Mouse (Mus musculus): ENCODE data around the gene Intu. TPM values are rescaled to one million over a fixed set of nuclear protein-coding genes. Genes with fewer than 3 reads are reported as not detected.

Gene Intu
- 6.9 and 8.8 TPM in 2 replicates for polyA plus RNA-seq (2012; rRNA removed)

GRCm38 (mm10) chr3:40531286-40532141 is at the start of gene Intu:
Intu (plus strand) TSS chr3:40531286.
- peak in 1 of 2 experiments; percentile 42 for DNase-seq (ENCODE audit: extremely low spot score in 1 of 2, low spot score in 1 of 2)

DNA sequence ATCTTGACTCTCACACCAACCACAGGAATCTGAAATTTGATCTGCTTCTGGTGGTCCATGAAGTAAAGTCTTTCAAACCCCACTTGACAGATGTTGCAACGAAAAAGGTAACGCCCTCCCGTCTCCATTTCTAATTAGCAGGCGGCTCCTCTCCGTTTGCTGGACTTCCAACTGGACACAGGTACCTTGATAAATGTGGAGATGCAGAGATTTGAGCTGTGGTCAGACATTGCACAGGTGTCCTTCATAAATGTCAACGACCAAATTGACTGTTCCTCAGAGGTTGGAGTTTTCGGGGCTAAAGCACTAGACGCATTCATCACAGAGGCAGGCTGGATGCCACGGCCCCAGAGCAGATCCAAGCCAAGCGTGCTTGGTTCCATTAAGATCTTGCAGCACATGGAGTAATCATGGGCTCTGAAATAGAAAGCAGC is 47.8 kb upstream of the Intu start:
- no peak for DNase-seq (ENCODE audit: extremely low spot score in 1 of 2, low spot score in 1 of 2)

- DNase-seq (ENCODE audit: extremely low spot score in 1 of 2, low spot score in 1 of 2), result no peak
Observed at GRCm38 (mm10) chr3:40487381-40487780, 43.7 kb upstream of the Intu start.

- no peak for DNase-seq (ENCODE audit: extremely low spot score in 1 of 2, low spot score in 1 of 2)
Observed at GRCm38 (mm10) chr3:40491742-40492141, 39.3 kb upstream of the Intu start.

GRCm38 (mm10) chr3:40498898-40499297 is 32.2 kb upstream of the Intu start:
- DNase-seq (ENCODE audit: extremely low spot score in 1 of 2, low spot score in 1 of 2), result peak in 1 of 2 experiments; percentile 35

- no peak for DNase-seq (ENCODE audit: extremely low spot score in 1 of 2, low spot score in 1 of 2)
Observed at GRCm38 (mm10) chr3:40500157-40500808, 30.8 kb upstream of the Intu start.

DNA sequence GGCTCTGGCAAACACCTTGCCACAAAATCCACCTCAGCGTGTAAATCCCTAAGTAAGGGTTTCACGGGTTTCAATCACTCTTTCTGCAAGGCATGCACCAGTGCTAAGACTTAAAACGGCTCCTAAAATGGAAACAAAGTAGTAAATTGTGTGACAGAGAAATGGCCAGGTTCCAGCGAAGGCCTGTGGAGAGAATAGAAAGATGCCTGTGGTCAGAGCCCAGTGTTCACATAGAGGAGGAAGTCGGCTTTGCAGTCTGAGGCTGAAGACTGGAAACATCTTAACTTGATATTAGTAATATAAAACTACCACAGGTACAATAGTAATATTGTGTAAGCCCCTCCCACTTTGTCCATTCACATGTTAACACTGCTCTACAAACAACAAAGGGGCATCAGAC is 26.7 kb upstream of the Intu start:
- DNase-seq (ENCODE audit: extremely low spot score in 1 of 2, low spot score in 1 of 2), result no peak

- DNase-seq (ENCODE audit: extremely low spot score in 1 of 2, low spot score in 1 of 2), result no peak
Observed at GRCm38 (mm10) chr3:40505451-40506014, 25.6 kb upstream of the Intu start.

DNA sequence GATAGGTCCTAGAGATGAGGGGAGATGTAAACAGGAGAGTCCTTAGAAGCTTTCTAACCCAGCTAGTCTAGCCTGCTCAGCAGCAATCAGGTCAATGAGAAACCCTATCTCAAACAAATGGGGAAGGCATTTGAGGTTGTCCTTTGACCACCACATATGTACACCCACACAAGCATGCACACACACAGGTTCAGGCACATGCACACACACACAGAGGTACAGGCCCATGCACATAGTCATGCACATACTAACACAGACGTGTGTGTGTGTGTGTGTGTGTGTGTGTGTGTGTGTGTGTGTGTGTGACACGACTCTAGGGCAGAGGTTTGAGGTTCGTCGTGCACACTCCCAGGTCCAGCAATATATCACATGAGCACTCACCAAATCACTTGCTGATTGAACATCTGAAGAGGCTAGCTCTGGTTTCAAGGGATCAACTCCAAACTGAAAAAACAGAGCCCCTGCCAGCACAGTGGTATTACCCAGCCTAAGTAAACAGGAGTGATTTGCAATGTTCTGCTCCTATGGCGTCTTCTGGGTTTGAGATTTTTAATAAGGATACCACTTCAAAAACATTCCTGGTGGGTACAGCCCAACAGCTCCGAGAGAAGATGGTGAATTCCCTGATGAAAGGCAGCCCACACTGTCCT is 22.0 kb upstream of the Intu start:
- DNase-seq (ENCODE audit: extremely low spot score in 1 of 2, low spot score in 1 of 2), result no peak

DNA sequence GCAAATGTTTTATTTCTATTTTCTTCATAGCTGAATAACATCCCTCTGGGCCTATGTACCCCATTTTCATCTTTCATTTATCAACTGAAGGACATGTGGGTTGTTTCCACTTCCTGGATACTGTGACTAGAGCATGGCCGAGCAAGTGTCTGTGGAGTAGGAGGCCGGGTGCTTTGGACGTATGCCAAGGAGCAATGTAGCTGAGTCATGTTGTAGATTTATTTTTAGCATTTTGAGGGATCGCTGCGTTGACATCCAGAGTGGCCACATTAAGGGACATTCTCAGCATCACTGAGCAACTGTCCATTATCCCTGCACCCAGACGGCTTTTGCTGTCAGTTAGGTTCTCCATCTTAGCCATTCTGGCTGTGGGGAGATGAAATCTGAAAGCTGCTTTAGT is 20.5 kb upstream of the Intu start:
- no peak for DNase-seq (ENCODE audit: extremely low spot score in 1 of 2, low spot score in 1 of 2)

DNA sequence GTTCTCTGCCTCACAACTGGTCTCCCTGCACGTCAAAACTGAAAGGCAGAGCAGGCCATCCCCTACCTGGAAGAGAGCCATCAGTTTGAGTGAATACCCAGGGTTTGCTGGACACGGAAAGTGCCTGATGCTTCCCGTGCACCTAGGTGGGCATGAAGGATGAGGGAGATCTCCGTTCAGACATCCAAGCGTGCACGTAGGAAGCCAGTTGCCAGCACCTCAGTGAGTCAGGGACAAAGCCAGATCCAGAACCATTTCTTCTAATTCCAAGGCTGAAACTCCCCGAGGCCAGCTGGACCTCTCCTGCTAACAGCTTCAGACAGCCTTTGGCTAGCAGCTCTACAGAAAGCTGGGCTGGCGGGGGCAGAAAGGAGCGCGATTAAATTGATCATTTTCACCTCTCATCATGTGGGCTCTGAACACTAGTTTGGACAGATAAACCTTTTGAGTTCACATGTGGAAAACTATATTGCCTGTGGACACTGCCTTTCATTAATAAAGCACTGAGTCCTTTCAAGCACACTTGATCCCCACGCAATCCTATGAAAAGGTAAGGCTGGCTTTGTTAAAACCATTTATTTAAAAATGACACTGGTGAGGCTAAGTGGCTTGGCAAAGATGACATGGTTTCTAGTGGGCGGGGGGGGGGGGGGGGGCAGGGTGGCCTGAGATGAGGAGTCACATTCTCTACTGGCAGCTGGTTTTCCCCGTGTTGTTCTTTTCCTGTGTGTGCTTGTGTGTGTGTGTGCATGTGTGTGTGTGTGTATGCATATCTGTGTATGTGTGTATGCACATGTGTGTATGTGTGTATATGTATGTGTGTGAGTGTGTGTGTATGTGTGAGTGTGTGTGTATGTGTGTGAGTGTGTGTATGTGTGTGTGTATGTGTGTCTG is 17.9 kb upstream of the Intu start:
- DNase-seq (ENCODE audit: extremely low spot score in 1 of 2, low spot score in 1 of 2), result no peak

GRCm38 (mm10) chr3:40518240-40518639 is 12.8 kb upstream of the Intu start:
- DNase-seq (ENCODE audit: extremely low spot score in 1 of 2, low spot score in 1 of 2), result no peak

DNA sequence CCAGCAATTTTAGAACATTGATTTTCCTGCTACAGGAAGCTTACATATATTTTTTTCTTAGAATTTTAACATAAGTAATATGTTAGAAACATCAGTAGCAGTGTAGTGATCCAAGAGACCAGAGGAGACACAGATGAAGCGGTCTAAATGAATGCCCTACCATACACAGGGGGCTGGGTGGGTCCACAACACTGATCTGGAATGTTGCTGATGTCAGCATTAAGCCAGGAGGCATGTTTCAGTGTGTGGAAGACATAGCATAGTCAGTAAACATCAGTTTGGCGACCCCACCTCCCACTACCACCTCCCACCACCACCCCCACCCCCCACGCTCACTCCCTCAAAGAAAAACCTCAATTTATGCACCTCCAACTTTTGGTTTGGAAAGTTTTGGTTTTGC is 11.5 kb upstream of the Intu start:
- DNase-seq (ENCODE audit: extremely low spot score in 1 of 2, low spot score in 1 of 2), result no peak

GRCm38 (mm10) chr3:40520567-40520966 is 10.5 kb upstream of the Intu start:
- no peak for DNase-seq (ENCODE audit: extremely low spot score in 1 of 2, low spot score in 1 of 2)

DNA sequence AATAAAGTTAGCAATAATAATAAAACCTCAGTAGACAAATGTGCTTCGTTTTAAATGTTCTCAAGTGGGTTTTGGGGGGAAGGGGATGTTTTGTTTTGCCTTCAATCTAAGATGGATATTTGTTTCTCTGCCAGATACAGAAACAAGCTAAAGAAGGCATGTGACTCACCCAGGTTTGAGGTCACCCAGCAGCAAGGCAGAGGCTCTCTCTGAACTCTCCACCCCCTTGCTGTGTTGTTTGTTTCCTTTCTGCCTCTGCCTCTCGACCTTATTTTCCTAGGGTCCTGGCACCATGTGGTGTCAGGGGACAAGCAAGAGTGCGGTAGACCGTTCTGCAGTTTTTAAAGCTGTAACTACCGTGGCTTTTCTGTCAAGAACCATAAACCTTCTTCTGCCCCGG is 8.6 kb upstream of the Intu start:
- no peak for DNase-seq (ENCODE audit: extremely low spot score in 1 of 2, low spot score in 1 of 2)

DNA sequence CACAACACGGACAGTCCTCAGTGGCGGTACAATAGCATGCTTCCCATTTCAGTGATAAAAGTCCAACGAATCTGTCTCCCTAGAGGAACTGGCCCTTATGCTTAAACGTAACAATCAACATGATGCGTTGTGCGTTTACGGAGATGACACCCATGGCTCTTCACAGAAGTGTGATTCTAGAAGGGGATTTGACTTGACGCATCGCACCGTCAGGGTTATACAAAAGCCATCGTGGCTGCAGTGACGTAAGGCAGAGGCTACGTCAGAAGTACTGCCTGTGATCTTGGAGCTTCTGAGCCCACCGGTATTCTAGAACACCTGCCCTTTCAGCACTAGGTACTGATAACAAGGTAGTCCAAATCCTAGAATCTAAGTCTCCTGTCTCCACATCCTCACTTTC is 8.2 kb upstream of the Intu start:
- DNase-seq (ENCODE audit: extremely low spot score in 1 of 2, low spot score in 1 of 2), result no peak

GRCm38 (mm10) chr3:40523371-40523783 is 7.7 kb upstream of the Intu start:
- peak in 1 of 2 experiments; percentile 45 for DNase-seq (ENCODE audit: extremely low spot score in 1 of 2, low spot score in 1 of 2)

GRCm38 (mm10) chr3:40524841-40525240 is 6.2 kb upstream of the Intu start:
- DNase-seq (ENCODE audit: extremely low spot score in 1 of 2, low spot score in 1 of 2), result no peak

DNA sequence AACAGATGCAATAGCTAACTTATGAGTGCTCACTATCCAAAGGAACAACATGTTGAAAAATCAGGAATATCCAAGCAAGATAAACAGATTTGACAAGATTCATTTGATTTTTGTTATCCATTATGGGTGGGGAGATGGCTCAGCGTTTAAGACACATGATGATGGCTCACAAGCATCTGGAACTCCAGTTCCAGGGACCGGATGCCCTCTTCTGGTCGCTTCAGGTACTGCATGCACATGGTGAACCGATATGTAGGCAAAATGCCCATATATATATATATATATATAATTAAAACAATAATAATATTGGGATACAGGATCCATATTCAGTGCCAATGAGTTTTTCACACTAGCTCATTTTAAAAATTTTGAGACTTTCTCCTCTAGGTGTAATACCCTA is 5.7 kb upstream of the Intu start:
- DNase-seq (ENCODE audit: extremely low spot score in 1 of 2, low spot score in 1 of 2), result peak in 1 of 2 experiments; percentile 67

DNA sequence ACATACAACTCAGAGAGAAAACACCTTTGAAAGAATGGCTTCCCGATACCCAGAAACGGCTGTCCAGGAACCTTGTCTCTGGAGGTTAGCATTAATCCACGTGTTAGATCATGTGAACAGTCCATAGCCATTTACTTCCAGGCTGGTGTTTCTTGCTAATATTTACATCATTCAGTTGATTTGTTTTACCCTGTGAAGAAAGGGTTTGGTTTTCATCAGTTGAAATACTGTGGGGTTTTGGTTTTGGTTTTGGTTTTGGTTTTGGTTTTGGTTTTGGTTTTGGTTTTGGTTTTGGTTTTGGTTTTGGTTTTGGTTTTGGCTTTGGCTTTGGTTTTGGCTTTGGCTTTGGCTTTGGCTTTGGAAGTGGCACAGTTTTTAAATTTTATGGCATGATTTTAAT is 5.0 kb upstream of the Intu start:
- DNase-seq (ENCODE audit: extremely low spot score in 1 of 2, low spot score in 1 of 2), result no peak
